Mouse (Mus musculus) R1 (cell line): Measurements from ENCODE around the gene Gm49425.
"Not testable (repeated sequence)": the region's sequence is repeated elsewhere in the genome, so short reads cannot be mapped to it uniquely, and the experiment has no call there.

Experiments used
- DNase-seq: peaks from one replicate; pipeline ENCODE4 v3.0.0-alpha.2; 2018; ENCODE audit warnings: low read depth, low spot score

Gene Gm49425

DNA sequence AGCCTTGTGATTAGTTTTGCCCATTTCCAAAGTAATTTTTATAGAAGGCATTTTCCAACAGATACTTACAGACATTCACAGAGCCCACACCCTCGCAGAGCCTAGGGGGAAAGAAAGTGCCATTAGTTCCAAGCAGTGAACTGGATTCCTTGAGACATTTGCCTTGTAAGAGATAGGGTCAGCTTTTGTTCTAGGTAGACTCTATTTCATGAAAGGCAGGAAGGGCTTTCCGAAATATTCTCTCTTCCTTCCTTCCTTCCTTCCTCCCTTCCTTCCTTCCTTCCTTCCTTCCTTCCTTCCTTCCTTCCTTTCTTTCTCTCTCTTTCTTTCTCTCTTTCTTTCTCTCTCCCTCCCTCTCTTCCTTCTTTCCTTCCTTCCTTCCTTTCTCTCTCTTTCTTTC, at the start of gene Gm49425:
Gene Gm49425, minus strand, starts transcription at position 101 of the 400 bp plus-strand sequence.
- DNase-seq, result not testable (repeated sequence)

DNA sequence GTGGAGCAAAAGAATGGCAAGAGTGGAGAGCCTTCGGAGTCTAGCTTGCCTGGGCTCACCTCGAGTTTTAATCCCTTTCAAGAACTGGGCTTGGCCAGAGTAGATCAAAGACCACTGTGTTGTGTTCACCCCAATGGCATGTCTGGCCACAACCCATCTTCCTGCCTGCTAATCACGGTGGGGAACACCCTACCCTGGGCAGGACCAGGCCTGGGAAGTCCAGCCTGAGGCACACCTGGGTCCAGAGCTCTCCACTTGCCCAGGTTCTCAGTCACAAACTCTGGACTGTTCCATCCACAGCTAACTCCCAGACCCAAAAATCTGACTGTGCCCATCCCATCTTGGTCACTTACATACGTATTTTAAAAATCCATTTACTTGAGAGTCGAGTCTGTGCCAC, 45.8 kb upstream of the Gm49425 start, which contains the start of gene Krt90:
Gene Krt90, minus strand, starts transcription at position 101 of the 400 bp plus-strand sequence.
- no peak for DNase-seq

DNA sequence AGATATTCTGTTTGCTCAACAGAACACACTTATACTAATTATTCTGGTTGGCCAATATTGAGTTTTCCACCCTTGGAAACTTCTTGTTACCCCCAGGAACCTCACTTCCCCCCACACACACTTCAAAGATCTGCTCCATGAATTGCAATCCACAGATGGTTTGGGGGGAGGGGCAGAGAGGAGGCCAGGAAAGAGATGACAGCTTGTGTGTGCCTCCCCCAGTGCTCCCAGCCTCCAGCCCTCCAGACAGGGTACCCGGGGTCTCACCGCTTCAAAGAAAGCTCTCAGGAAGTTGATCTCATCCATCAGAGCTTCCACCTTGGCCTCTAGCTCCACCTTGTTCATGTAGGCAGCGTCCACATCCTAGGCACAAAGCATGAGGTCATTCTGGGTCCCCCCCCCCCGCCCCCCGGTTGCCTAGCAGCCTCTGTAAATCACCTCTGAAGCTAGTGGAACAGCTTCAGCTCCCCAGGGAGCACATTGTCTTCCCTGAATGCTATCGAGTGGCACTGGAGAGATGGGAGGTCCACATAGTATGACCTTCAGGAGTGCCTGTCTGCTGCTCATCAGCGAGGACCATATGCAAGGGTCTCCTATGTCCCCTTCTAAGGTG, 41.1 kb upstream of the Gm49425 start:
- DNase-seq, result peak; percentile 53

DNA sequence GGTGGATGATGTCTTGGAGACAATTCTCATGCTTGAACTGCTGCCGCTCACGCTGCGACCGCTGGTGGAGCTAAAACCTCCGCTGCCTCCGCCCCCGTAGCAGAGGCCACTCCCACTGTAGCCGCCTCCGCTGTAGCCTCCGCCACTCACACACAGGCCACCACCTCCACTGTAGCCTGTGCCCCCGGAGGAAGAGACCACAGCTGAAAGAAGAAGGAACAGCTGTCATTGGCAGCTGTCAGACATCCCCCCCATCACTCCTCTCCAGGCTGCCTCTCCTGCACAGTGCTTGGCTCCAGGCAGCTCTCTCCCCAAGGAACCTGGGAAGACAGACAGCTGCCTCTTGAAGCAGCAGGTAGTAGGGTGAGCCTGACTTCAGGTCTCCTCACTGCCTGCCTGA, 36.1 kb upstream of the Gm49425 start:
- peak; percentile 49 for DNase-seq

DNA sequence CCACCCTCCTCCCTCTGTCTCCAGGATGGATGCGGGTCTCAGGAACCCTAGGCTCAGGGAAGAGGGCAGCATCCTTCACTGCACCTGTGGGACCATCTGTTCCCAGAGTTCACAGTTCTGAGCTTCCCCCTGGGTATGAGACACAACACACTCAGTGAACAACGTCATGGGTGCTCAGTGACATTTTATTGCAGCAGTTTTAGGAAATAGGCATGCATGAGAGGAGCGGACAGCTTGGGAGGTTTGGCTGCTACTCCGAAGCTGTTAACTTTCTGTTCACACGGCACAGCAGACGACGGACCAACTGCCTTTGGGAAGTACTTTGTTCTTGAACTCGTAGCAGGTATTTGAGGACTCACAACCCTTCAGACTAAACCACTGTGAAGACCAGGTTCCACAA, 35.1 kb upstream of the Gm49425 start:
- no peak for DNase-seq

DNA sequence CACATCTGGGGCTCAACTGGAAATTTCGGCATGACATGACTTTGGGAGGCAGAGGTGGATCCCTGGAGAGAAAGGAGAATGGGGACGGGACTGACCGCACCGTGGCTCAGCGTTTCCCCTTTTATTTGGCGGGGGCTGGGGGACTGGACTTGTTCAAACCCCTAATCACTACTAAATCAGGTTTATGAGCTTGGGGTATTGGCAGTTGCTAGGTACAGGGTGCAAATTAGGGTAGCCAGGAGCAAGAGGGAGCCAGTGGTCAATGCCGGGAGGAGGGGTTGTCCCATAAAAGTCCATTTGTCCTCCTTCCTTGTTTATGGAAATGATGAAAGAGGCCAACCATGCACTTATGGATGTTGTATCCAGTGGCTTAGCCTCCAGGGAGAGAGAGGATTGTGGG, 33.5 kb upstream of the Gm49425 start, which contains the start of gene Krt82:
Gene Krt82, minus strand, starts transcription at position 101 of the 400 bp plus-strand sequence.
- no peak for DNase-seq

DNA sequence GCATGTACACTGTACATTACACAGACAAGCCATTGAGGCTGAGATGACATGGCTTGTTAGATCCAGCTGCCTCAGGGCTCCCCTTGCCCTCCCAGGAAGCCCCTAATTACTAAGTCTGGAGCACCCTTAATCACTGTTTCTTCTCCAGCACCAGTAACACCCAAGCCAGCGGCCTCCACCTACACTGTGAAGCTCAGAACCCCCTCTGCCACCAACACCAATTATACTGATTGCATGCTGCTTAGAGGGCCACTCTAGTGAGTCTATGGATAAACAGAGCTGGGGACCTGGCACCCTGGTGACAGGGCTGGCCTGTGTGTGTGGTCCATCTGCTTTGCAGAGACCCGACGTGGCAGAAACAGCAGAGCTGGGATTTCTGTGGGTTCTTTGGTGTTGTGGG, 27.4 kb upstream of the Gm49425 start:
- no peak for DNase-seq

DNA sequence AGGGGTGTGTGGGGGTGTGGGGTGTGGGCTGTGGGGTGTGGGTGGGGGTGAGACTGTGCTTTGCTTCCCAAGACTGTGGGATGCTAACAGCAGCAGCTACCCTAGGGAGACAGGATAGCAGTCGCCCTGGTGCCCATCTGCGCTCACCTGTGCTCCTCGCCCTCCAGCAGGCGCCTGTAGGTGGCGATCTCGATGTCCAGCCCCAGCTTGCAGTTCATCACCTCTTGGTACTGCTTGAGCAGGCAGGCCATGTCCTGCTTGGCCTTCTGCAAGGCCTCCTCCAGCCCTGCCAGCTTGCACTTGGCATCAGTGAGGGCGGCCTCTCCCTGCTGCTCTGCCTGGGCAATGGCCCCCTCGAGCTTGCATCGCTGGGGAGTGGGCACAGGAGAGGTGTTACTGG, 25.5 kb upstream of the Gm49425 start:
- peak; percentile 11 for DNase-seq

DNA sequence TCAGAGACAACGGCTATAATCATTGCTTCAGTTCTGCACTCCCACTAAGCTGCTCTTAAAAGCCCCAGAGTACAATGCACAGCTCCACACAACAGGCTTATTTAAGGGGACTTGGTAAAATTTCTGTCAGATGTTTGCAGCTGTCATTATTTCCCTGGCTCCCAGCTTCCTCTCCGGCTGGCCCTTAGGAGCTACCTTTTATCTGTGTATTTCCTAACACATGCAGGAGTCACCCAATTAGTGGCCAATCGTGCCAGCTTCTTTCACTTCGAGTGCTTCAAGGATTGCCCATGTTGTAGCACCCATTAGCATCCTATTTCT, 21.5 kb upstream of the Gm49425 start:
- no peak for DNase-seq

DNA sequence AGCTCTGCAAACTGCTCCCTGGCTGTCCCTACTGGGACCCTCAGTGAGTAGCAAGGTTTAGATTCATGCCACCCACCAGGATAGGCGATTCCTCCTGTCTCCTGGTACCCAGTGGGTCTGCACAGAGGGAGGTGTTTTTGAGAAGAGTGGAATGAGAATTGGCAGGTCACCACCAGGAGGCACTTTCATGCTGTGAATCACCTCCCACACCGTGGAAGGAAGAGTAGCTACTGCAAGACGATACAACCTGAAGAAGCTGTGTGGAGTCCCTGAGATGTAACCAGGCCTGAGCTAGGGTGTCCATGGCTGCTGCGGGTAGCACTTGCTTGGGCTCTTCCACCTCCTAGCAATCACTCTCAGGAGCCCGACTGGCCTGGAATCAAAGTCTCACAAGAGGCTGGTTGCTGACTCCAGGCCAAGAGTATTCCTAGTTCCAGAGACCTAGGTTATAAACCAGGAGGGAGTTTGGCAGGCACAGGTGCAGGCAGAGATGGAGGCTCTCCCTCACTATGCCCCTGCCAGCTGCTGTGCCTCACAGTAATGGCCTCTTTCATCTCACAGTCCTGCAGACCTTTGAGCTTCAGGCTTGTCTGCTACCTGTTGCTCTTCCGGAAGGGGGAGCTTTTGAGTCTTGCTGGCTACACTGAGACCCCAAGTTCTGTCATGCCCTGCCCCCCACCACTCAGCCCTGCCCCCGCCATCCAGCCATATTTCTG, 21.0 kb upstream of the Gm49425 start:
- DNase-seq, result no peak

DNA sequence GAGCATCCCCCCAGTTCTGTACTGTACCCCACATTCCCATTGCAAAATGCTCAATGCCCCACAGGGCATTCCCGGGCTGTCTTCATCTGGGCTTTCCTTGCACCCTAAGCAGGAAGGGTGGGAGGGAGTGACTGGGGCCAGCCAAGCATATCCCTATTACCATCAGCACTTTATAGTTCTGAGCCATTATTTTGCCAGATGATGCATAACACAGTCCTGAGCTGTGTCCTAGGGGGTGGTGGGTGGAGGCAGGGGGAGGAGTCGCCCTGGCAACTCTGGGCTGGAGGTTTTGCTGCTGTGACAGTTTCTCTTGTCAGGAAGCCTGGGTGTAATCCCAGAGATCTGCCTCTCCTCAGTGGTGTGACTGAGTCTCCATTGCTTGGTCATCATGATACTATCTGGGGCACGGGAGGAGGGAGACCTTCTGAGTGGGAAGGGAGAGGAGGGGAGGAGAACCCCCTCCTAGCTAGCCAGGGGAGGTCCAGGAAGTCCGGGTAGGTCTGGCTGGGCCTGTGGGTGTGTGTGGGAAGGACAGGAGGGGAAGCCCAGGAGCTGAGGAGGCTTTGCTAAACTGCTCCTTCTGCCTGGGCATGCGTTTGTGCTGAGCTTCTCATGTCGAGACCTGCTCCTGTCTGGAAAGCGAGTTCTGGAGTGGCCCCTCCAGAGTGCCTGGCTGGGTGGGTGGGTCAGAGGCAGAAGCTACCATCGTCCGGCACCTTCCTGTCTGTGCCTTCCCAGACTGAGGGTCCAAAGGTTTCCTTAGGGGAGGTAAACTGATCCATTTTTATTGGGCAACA, 19.2 kb upstream of the Gm49425 start:
- no peak for DNase-seq

DNA sequence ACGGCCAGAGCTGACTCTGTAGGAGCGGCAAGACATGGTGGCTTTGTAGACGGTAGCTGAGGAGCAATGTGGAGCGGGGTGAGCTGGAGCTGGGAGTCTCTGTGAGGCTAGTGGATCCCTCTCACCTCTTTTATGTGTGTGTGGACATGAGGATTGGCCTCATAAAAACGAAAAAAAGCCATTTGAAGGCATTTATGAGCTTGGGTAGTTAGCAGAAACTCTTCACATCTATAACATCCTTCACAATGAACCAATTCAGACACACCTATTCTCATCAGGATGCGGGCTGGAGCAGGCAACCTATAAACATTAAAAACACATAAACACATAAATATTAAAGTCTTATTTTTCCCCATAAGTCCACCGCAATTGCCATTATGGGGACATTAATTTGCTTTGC, 15.7 kb upstream of the Gm49425 start, which contains the start of gene Krt84:
Gene Krt84, minus strand, starts transcription at position 101 of the 400 bp plus-strand sequence.
- DNase-seq, result no peak

DNA sequence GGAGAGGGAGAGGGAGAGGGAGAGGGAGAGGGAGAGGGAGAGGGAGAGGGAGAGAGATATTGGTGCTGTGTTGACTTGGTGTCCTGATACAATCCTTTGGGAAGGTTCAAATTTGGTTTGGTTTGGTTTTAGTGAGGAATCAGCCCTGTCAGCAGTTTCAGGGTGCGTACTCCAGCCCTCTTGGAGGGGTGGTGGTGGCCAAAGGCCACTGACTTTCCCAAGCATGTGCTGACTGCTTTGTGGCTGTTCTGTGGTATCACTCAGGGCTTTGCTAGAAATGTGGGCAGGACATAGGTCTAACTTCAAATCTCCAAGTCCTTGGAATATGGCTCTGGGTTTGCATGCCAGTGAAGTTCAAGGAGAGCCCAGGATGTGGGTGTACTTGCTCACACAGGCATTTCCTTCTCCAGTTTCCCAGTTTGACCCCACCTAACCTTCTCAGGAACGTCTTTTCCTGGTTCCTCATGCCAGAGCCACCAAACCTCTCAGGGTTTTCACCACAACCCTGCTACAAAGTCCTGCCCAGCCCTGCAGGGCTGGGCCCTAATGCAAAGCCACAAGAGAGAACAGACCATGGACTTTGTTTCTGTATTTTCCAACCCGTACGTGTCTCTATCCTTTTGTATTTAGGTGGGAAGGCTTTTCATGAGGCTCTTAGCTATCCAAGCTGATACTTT, 5.6 kb upstream of the Gm49425 start:
- no peak for DNase-seq

DNA sequence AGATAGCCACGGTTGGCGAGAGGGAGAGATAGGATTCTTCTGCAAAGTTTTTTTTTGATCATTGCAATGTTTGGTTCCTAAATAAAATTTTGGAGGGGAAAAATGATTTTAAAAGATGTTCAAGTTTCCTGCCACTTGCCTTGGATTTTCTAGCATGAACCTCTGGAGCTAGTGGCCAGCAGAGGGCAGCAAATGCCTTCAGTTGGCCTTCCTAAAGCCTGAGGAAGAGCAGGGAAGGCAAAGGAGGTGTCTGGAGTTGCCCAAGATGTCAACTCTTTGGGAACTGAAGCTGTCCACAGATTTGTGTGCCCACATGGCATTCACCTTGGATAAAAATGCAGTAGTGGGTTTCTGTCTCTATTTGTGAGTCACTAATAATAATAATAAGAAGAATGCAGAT, 2.7 kb upstream of the Gm49425 start:
- peak; percentile 58 for DNase-seq

DNA sequence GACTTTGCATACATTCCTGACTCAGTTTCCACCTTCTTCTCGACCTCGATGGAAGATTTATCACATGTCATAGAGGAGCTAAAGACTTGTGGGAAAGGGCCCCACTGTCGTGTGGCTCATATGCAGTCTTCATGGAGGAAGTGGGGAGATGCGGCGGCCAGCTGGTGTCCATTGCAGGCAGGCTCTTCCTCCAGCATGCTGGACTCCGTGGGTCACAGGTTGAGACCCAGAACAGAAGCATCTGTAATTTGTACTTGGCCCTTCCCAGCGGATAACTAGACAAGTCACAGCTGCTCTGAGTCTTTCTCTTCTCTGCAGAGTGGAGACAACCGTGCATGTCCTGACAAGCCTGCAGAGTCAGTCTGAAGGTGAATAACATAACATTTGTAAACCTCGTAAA, 8.8 kb downstream of the Gm49425 start:
- no peak for DNase-seq

DNA sequence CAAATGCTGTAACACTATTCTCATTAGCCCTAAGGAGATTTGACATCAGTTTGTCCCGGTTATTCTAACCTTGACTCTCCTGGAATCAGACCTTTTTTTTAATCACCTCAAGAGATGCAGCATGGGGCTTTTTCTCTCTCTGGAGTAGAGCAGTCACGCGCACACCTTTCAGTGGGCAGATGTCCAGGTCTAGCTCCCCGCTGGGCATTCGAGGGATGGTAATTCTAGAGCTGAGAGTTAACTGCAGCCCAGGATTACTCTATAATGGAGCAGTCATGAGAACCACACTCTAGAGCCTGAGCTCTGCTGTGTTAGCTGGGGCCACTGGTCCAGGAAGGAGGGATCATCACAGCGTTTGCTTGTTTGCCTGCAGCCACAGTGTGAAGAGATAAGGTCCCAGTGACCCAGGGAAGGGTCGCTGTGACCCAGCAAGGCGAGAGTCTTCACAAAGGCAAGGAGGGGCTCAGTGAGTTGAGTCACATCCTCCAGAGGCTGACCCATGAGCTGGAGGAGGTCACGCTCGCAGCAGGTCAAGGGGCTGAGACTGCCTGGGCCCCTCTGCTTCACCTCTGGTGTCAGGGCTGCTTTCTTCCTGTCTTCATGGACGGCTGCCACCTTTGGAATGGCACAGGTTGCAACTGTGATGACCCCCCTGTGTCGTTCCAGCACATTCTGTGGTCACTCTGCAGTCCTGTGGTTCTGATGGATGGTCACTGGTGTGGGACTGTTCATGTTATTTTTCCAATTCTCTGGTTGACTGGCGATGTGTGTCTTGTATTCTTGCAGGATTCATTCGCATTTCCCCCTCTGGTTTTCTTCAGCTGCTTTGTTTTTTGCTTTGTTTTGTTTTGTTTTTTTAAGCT, 9.9 kb downstream of the Gm49425 start:
- no peak for DNase-seq

DNA sequence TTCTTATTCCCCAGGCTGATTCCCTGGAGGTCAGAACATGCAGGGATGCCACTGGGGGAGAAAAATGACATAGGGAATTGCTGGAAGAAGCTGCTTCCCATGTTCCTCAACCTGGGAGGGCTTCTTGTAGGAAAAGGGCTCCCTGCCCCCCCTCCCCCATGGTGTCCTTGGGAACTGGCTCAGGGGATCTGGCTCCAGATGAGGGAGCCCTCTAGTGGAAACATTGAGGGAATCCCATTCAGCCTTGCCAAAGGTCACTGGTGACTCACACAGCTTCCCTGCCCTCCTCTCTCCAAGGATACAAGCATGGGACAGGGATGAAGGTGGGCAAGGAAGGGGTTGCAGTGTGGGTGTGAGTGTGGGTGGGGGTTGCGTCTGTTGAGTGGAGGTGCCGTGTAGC, 19.9 kb downstream of the Gm49425 start:
- DNase-seq, result peak; percentile 66

DNA sequence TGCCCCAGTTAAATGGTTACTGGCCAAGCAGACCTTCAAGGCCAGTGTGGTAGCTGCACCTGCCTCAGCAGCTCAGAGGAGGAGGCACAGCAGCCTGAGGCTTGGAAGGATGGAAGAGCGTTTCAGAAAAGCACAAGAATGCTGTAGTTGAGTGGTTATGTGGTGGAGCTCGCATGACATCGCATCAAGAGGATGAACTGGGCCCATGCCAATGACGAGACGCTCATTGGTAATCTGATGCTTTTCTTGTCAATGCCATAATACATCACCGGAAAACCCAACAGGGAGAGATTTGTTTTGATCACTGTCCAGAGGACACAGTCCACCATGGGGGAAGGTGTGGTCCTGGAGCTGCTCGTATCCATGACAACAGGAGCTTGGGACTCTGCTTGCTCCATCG, 21.8 kb downstream of the Gm49425 start:
- no peak for DNase-seq

DNA sequence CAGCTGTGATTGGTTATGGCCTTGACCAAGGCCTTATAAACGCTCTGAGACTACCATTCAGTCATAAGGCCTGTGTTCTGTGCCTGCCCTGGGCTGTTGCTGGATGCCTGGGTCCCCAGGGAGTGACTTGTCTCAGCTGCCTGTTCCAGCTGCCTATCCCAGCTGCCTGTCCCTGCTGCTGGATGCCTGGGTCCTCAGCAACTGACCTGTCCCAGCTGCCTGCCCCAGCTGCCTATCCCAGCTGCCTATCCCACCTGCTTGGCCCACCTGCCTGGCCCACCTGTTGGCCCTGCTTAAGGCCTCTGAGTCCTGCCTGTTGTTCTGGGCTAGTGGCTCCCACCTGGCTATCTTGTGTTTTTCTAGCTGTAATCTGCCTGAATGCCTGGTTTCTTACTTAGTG, 22.9 kb downstream of the Gm49425 start:
- DNase-seq, result no peak

DNA sequence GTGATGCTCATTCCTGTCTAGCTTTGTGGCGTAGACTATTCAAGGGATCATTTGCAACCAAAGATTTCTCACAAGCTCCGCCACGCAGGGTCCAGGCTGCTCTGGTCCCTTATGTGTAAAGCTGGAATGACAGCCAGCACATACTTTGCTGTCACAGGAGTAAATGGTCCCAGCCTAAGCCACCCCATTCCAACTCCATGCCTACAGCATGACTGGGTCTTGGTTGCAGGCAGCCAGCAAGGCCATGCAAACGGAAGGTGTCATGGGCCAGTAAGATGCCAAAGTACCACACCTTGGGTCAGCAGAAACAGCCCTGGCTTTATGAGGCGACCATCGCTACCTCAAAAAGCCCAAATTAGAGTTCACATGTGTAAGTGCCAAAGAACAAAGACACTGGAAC, 23.3 kb downstream of the Gm49425 start:
- no peak for DNase-seq

DNA sequence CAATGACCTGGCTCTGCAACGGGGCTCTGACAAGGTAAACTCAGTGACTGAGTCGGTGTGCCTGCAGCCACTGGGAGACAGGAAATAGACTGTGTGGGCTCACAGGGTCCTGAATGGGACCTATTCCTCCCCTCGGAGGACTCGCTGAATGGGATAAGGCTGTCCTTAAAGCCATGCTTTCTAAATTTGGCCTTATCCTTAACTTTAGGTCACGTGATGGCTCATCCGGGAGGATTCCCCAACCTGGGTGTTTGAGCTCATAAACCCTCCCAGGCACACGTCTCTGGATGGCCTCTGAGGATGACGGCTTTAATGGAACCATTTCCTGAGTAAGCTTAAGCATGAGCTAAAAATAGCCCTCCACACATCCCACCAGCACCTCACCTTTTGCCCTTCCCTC, 24.3 kb downstream of the Gm49425 start:
- DNase-seq, result peak; percentile 41
